Mouse (Mus musculus) E14TG2a.4 (cell line): ENCODE data around the gene Rbm33.

Experiments
- CTCF ChIP-seq: conservative IDR thresholded peaks from 2 replicates; pipeline ENCODE4 v1.5.1; 2014; ENCODE audit warnings: low read length
- NANOG ChIP-seq: IDR thresholded peaks from 2 replicates; pipeline ENCODE4 v1.6.1; 2014; ENCODE audit warnings: borderline replicate concordance, low read length, mixed read lengths
- POU5F1 ChIP-seq: IDR thresholded peaks from 2 replicates; pipeline ENCODE4 v1.6.1; 2014; ENCODE audit warnings: low read length, borderline replicate concordance

- TF ChIP-seq CTCF (no peak), NANOG (no peak; the same call in 1 of the 2 replicates), POU5F1 (no peak)
Measured at GRCm38 (mm10) chr5:28453523-28453922, 136.6 kb downstream of the Rbm33 start.
